Mouse (Mus musculus): ENCODE results near the gene Lrrc75b.

The Lrrc75b gene

DNA sequence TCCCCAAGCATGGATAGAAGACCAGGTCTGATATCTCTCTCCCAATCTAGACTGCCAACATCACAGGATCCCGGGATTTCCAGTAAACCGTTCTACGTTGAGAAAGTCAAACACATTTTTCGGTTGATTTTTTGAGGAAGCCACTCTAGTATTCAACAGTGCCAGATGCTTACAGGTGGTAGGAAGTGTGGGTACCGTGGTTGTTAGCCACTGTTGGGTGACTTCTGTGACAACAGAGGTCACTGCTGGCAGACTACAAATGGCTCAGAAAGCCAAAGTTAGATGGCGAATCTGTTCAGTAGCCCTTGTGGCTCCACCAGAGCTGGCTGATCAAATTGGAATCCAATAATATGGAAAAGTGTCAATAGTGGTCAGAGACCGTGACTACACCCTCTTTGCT, 56.4 kb downstream of the Lrrc75b start:
- DNase-seq (ENCODE audit: low read depth, low spot score) = no peak

DNA sequence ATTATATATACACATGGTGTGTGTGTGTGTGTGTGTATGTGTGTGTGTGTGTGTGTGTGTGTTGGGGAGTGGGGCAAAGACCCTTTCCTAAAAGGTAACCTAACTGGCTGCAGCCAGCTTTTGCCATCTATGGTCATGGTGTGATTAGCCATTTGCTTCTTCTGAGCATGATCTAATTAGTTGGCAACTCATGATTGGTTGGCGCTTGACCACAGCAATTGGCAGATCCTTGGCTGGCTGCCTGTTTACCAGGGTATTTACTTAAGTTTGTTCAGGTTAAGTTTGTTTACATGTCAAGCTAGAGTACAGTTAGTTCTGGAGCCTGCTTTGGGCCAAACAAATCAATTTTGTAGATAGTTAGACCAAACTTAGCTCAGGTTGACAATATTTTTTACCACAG, 58.5 kb downstream of the Lrrc75b start:
- DNase-seq (ENCODE audit: low read depth, low spot score) = no peak

DNA sequence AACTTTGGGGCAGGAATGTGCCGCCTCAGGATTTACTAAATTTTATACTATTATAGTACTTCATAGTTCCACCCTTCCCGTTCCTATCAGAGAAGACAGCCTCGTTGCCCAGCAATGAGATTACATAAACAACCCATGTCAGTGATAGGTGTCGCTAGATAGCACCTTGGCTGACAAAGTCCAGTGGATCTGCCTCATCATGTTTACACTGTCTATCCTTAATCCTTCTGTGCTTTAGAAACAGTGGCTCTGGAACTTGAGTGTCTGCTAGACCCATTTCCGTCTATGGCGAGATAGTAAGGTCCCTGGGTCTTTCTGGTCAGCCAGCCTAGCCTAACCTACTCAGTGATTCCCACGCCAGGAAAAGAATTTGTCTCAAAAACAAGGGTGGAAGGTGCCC, 59.8 kb downstream of the Lrrc75b start:
- no peak for DNase-seq (ENCODE audit: low read depth, low spot score)
